12 mouse cellular contexts compared by ENCODE assay signal in the genomic region with DNA sequence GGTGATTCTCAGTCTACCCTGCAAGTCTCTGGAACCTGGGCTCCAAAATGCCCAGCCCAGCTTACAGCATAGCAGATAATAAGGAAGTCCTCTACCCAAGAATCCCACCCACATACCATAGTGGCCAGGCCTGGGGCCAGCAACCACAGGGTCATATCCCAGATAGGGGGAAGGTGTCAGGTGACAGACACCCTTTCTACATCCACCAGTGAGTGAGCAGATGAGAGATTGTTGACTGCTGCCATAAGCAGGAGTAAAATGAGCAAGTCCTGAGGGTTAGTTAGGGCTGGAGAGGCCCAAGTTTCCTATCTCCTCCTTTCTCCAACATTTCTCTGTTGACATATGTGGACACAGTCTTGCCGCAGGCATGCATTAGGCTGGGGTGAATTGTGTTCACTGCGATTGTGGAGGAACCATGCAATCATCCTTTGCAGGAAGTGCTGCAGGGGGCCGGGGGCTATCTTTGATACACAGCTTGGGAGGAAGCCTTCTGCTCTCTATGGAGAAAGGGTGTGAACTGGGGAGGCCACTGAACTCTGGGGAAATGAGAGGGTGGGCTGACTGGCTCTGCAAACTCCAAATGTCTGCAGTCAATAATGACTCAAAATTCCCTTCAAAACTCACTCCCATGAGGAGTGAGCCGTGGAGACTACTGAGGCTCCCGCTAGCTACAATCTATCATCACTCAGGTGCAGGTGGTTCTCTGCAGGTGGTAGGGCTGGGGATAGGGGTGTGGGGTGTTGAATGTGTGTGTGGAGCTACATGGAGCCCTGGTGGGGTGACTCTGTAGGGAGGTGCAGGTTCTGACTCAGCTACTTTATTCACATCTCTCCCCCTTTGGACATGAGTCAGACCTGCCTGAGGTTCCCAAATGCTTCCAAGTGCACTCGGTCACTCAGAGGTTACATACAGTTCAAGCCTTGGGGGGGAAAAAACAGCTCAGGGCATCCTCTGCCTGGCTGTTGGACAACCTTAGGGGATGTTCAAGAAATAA. TPM values are rescaled to one million over a fixed set of nuclear protein-coding genes. Genes with fewer than 3 reads are reported as not detected.
DNase-seq lines count a peak whose midpoint lies in the region; ATAC-seq and TF ChIP-seq lines count a peak whose summit lies in the region.
"Had no signal": no experiment of that assay in that cellular context is flagged by ENCODE, and none has a peak within 500 bp of the region (broad histone marks: within the 10 kb centered on the region; RNA-seq: fewer than 3 reads in every experiment).

No protein-coding gene starts in this region.

- H3K36me3 ChIP-seq in embryonic facial prominence, embryonic 10.5 days (replicated peaks): no peaks in the 10 kb centered on the region

- ATAC-seq in common myeloid progenitor, adult 5-6 weeks (replicated peaks; ENCODE audit: low read depth, poor library complexity, severe bottlenecking): peak; percentile 77
- ATAC-seq in megakaryocyte-erythroid progenitor cell, adult 5-6 weeks (replicated peaks; ENCODE audit: low FRiP score, low TSS enrichment, poor library complexity, severe bottlenecking): peak; percentile 67
- ATAC-seq: forebrain, postnatal 0 days had no signal

- no peak for DNase-seq in gastrocnemius, adult 2 months
- no peak for DNase-seq in gastrocnemius, postnatal 14 days
- peak; percentile 93 for DNase-seq in 3T3-L1 (ENCODE audit: low read depth, low spot score)
- DNase-seq in embryonic facial prominence, embryonic 10.5 days (ENCODE audit: low spot score): no peak
- no peak for DNase-seq in left cerebral cortex, postnatal 36 days (ENCODE audit: low spot score in 2 of 2)
- DNase-seq in frontal cortex, adult 2 months (ENCODE audit: extremely low spot score in 1 of 2, low spot score in 1 of 2): no peak
- DNase-seq: adrenal gland, adult 2 months; embryo, embryonic 11 days; forebrain, postnatal 0 days; spleen, adult 18-20 months had no signal

- WGBS in embryonic facial prominence, embryonic 10.5 days: 80% methylated on average over 6 of the region's 6 CpGs

- intact Hi-C loops in gastrocnemius, adult 2 months (cut with DNase I): no loop called here
- intact Hi-C loops in gastrocnemius, postnatal 14 days (cut with DNase I; ENCODE audit: low total_unique reads): no loop called here
- intact Hi-C loops in left cerebral cortex, postnatal 36 days (cut with DNase I): no loop called here

- no peak overlapping the region for H3K27ac ChIP-seq in gastrocnemius, adult 2 months
- H3K27ac ChIP-seq in embryonic facial prominence, embryonic 10.5 days (replicated peaks): no peak overlapping the region

- H3K9me3 ChIP-seq in embryonic facial prominence, embryonic 10.5 days: no peaks in the 10 kb centered on the region

- TF ChIP-seq CTCF in gastrocnemius, adult 2 months (IDR thresholded peaks at IDR 0.05): no peak

- H3K27me3 ChIP-seq in embryonic facial prominence, embryonic 10.5 days (replicated peaks; ENCODE audit: low read depth, poor library complexity, severe bottlenecking): no peaks in the 10 kb centered on the region

- peak overlapping the region; percentile 45 for H3K4me3 ChIP-seq in gastrocnemius, adult 2 months
- no peak overlapping the region for H3K4me3 ChIP-seq in embryonic facial prominence, embryonic 10.5 days

- peaks cover 6% of the 10 kb centered on the region for H3K4me1 ChIP-seq in embryonic facial prominence, embryonic 10.5 days

RNA-seq across cellular contexts. Expression of a gene that starts 1.3 kb away (rescaled TPM):
- total RNA-seq in gastrocnemius, adult 2 months (2021): 1 to 10 TPM in 1 of 2 experiments, under 1 TPM in 1; 0.92 to 1.8 TPM
- total RNA-seq in gastrocnemius, postnatal 14 days (2021): 1 to 10 TPM; 1.8 to 2.1 TPM
- total RNA-seq in common myeloid progenitor, adult 5-6 weeks (2017): 12.4 and 18.4 TPM in 2 replicates
- 10.4 and 26.2 TPM in 2 replicates for total RNA-seq in megakaryocyte-erythroid progenitor cell, adult 5-6 weeks (2014; fragmentation: Nextera tagmentation)
- total RNA-seq in megakaryocyte-erythroid progenitor cell, adult 5-6 weeks (2017): 13.2 and 14.2 TPM in 2 replicates
- 0.60 and 1.3 TPM in 2 replicates for polyA plus RNA-seq in embryonic facial prominence, embryonic 10.5 days (2016; fragmentation: Nextera tagmentation; extraction: Ambion mirVana)
- total RNA-seq in left cerebral cortex, postnatal 36 days (2021): 1 to 10 TPM; 2.9 to 3.4 TPM
- polyA plus RNA-seq in frontal cortex, adult 2 months (2012; rRNA removed): 4.5 and 6.8 TPM in 2 replicates

RNA-seq across cellular contexts. Expression of a gene that starts 15.7 kb away (rescaled TPM):
- total RNA-seq in gastrocnemius, adult 2 months (2021): 1 to 10 TPM; 5.4 to 8.4 TPM
- 10 to 100 TPM in 1 of 2 experiments, 1 to 10 TPM in 1; 7.9 to 10.0 TPM for total RNA-seq in gastrocnemius, postnatal 14 days (2021)
- total RNA-seq in common myeloid progenitor, adult 5-6 weeks (2017): 23.1 and 32.5 TPM in 2 replicates
- 19.8 and 20.0 TPM in 2 replicates for total RNA-seq in megakaryocyte-erythroid progenitor cell, adult 5-6 weeks (2014; fragmentation: Nextera tagmentation)
- 28.5 and 30.5 TPM in 2 replicates for total RNA-seq in megakaryocyte-erythroid progenitor cell, adult 5-6 weeks (2017)
- 43.9 and 46.9 TPM in 2 replicates for polyA plus RNA-seq in embryonic facial prominence, embryonic 10.5 days (2016; fragmentation: Nextera tagmentation; extraction: Ambion mirVana)
- total RNA-seq in left cerebral cortex, postnatal 36 days (2021): 10 to 100 TPM; 33.7 to 33.8 TPM
- 43.7 and 44.9 TPM in 2 replicates for polyA plus RNA-seq in frontal cortex, adult 2 months (2012; rRNA removed)

RNA-seq across cellular contexts. Expression of a gene that starts 50.2 kb away (rescaled TPM):
- 10 to 100 TPM; 30.5 to 36.5 TPM for total RNA-seq in gastrocnemius, adult 2 months (2021)
- 10 to 100 TPM; 47.4 to 51.8 TPM for total RNA-seq in gastrocnemius, postnatal 14 days (2021)
- 35.5 and 47.4 TPM in 2 replicates for total RNA-seq in common myeloid progenitor, adult 5-6 weeks (2017)
- 31.7 and 48.4 TPM in 2 replicates for total RNA-seq in megakaryocyte-erythroid progenitor cell, adult 5-6 weeks (2014; fragmentation: Nextera tagmentation)
- 36.3 and 37.6 TPM in 2 replicates for total RNA-seq in megakaryocyte-erythroid progenitor cell, adult 5-6 weeks (2017)
- 65.6 and 71.0 TPM in 2 replicates for polyA plus RNA-seq in embryonic facial prominence, embryonic 10.5 days (2016; fragmentation: Nextera tagmentation; extraction: Ambion mirVana)
- total RNA-seq in left cerebral cortex, postnatal 36 days (2021): 10 to 100 TPM; 71.2 to 88.3 TPM
- 125 and 132 TPM in 2 replicates for polyA plus RNA-seq in frontal cortex, adult 2 months (2012; rRNA removed)
